Mouse (Mus musculus) embryonic facial prominence, embryonic 14.5 days (tissue): ENCODE data around the gene Ppcdc. TPM values are rescaled to one million over a fixed set of nuclear protein-coding genes. Genes with fewer than 3 reads are reported as not detected.

Experiments used
- ATAC-seq: fragments of 200-750 bp; cut with Nextera tagmentation; 2 replicates; pipeline ENCODE4 v1.8.0; 2017; ENCODE audit warnings: low read depth, moderate number of reproducible peaks, moderate TSS enrichment
- DNase-seq: peaks from one replicate; pipeline ENCODE4 v3.0.0-alpha.2; 2015; ENCODE audit warnings: low spot score
- H3K27ac ChIP-seq: fragments of 300-500 bp; sonication (generic); replicated peaks from 2 replicates; pipeline ENCODE4 v1.5.1; 2014; ENCODE audit warnings: low read depth, mild to moderate bottlenecking, low read length, moderate library complexity
- H3K27me3 ChIP-seq: fragments of 300-500 bp; sonication (generic); replicated peaks from 2 replicates; pipeline ENCODE4 v1.6.1; 2014; ENCODE audit warnings: low read length; ENCODE audit not compliant: control insufficient read depth, insufficient read depth
- H3K36me3 ChIP-seq: fragments of 300-500 bp; sonication (generic); 2 replicates; pipeline ENCODE4 v1.6.1; 2014; ENCODE audit warnings: low read length, mixed read lengths; ENCODE audit not compliant: control insufficient read depth, insufficient read depth
- H3K4me1 ChIP-seq: fragments of 300-500 bp; sonication (generic); 2 replicates; pipeline ENCODE4 v1.6.1; 2014; ENCODE audit warnings: antibody characterized with exemption, low read length; ENCODE audit not compliant: control insufficient read depth, insufficient read depth
- H3K4me2 ChIP-seq: fragments of 300-500 bp; sonication (generic); 2 replicates; pipeline ENCODE4 v1.6.1; 2014; ENCODE audit warnings: low read depth, mild to moderate bottlenecking, low read length, moderate library complexity, mixed read lengths
- H3K4me3 ChIP-seq: fragments of 300-500 bp; sonication (generic); 2 replicates; pipeline ENCODE4 v1.5.1; 2014; ENCODE audit warnings: low read depth, mild to moderate bottlenecking, low read length
- H3K9ac ChIP-seq: fragments of 300-500 bp; sonication (generic); 2 replicates; pipeline ENCODE4 v1.6.1; 2014; ENCODE audit warnings: low read depth, mild to moderate bottlenecking, low read length, moderate library complexity, mixed read lengths
- H3K9me3 ChIP-seq: fragments of 300-500 bp; sonication (generic); 2 replicates; pipeline ENCODE4 v1.6.1; 2016; ENCODE audit warnings: low read length; ENCODE audit not compliant: control insufficient read depth
- WGBS: fragments of 180-500 bp; shearing (Covaris S2); extraction: QIAGEN DNeasy Blood & Tissue Kit; methylation state at CpG from one replicate; pipeline ENCODE4 v1.1.7; 2014; 5-methylcytosine and 5-hydroxymethylcytosine counted together
- polyA plus RNA-seq: library from polyadenylated mRNA; unstranded; fragments of >200 nt; fragmentation: Nextera tagmentation; extraction: Ambion mirVana; gene quantifications from 2 replicates; pipeline ENCODE4 v1.2.1, GENCODE M21; 2014

Gene Ppcdc
- polyA plus RNA-seq, 1 experiment from 2014 or later: 20.2 TPM

DNA sequence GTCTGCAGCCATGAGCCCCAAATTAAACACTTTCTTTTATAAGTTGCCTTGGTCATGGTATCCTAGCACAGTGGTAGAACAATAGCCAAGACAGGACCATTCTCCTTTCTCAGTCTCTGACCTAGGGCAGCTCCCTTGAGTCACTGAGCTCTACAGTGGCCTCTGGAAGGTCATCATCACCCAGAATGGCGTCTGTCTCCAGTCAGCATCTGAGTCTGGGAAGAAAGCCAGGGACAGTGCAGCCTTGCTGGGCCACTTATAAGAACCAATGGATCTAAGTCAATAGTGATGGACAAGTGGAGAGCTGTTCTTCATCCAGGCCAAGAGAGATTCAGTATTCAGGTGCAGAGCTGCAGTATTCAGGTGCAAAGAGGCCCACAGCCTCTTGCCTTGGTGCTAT, 101.2 kb downstream of the Ppcdc start:
- Histone ChIP-seq H3K9me3 (no peaks in the 10 kb centered on the region), H3K4me3 (no peak overlapping the region), H3K27ac (no peak overlapping the region), H3K4me1 (no peaks in the 10 kb centered on the region), H3K4me2 (no peak overlapping the region), H3K9ac (no peak overlapping the region), H3K36me3 (no peaks in the 10 kb centered on the region), H3K27me3 (no peaks in the 10 kb centered on the region)
- ATAC-seq: no peak
- 86% methylated on average over 1 of the region's 1 CpGs for WGBS
- DNase-seq: no peak

Other genes with a start within 250 kb of the Ppcdc start
- gene Trcg1, start 203.6 kb downstream of the Ppcdc start, polyA plus RNA-seq: not detected in 2 replicates
- 19.5 and 19.6 TPM in 2 replicates for gene 1700017B05Rik, start 177.5 kb downstream of the Ppcdc start, polyA plus RNA-seq
- 10.9 and 14.5 TPM in 2 replicates for gene Scamp5, start 27.9 kb upstream of the Ppcdc start, polyA plus RNA-seq
- 0.86 and 1.4 TPM in 2 replicates for gene Rpp25, start 63.9 kb upstream of the Ppcdc start, polyA plus RNA-seq
- gene Cox5a, start 81.2 kb upstream of the Ppcdc start, polyA plus RNA-seq: 479 and 555 TPM in 2 replicates
- gene Fam219b, start 97.4 kb upstream of the Ppcdc start, polyA plus RNA-seq: 21.1 and 24.2 TPM in 2 replicates
- gene Mpi, start 112.6 kb upstream of the Ppcdc start, polyA plus RNA-seq: 40.4 and 44.5 TPM in 2 replicates
- 79.4 and 81.4 TPM in 2 replicates for gene Scamp2, start 120.8 kb upstream of the Ppcdc start, polyA plus RNA-seq
- gene Ulk3, start 149.3 kb upstream of the Ppcdc start, polyA plus RNA-seq: 9.4 and 11.4 TPM in 2 replicates
- not detected in 2 replicates for gene Cplx3, start 166.2 kb upstream of the Ppcdc start, polyA plus RNA-seq
- gene Lman1l, start 180.7 kb upstream of the Ppcdc start, polyA plus RNA-seq: not detected in 2 replicates
- 25.7 and 26.6 TPM in 2 replicates for gene Csk, start 213.5 kb upstream of the Ppcdc start, polyA plus RNA-seq
- not detected in 2 replicates for gene Cyp1a2, start 243.6 kb upstream of the Ppcdc start, polyA plus RNA-seq
- 0.08 TPM in 1 of 2 replicates, not detected in the other for gene Cyp1a1, start 247.8 kb upstream of the Ppcdc start, polyA plus RNA-seq